Mouse (Mus musculus): ENCODE data around the gene Gstm6.

DNA sequence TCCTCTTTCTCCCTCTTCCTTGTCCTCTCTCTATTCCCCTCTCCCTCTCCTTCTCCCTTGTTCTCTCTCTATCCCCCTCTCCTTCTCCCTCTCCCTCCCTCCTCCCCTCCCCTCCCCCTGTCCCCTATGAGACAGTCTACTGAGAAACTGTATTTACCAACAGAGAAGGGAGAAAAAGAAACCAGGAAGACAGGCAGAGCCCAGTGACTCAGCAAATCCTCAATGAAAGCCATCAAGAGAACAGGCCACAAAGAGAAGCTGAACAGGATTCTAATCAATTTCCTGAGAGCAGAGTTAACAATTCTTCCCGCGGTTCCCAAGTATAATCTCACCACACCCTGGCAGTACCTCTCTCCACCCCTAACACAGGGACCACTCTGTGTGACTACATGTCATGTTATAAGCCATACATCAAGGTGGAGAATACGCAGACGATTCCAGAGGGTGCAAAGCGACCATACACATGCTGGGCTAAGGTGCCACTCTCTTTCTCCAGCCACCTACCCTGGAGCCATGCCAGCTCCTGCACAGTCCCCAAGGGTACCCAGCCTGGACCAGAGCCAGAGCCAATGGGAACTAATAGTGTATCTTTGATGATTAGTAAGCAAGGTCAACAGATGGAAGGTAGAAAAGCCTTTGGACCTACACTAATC, 21.2 kb upstream of the Gstm6 start:
- TF ChIP-seq CTCF (IDR thresholded peaks at IDR 0.05; ENCODE audit: low read depth, low read length) (no peak), POLR2A (IDR thresholded peaks at IDR 0.05; ENCODE audit: borderline replicate concordance, low read depth, low read length) (no peak)
